Mouse (Mus musculus): ENCODE measurements around the gene Tead2.
"Not testable (repeated sequence)": the region's sequence is repeated elsewhere in the genome, so short reads cannot be mapped to it uniquely, and the experiment has no call there.

Gene Tead2

GRCm38 (mm10) chr7:45228548-45228947 is 13.0 kb downstream of the Tead2 start:
- peak in 1 of 2 experiments; percentile 7 for DNase-seq (ENCODE audit: low spot score in 2 of 2)

GRCm38 (mm10) chr7:45229046-45229445 is 13.5 kb downstream of the Tead2 start:
- no peak for DNase-seq (ENCODE audit: low spot score in 2 of 2)

GRCm38 (mm10) chr7:45229459-45230203 is 14.1 kb downstream of the Tead2 start:
- peak; percentile 12 to 53 for DNase-seq (ENCODE audit: low spot score in 2 of 2)

GRCm38 (mm10) chr7:45231192-45231591 is 15.6 kb downstream of the Tead2 start:
- peak in 1 of 2 experiments; percentile 6 for DNase-seq (ENCODE audit: low spot score in 2 of 2)

GRCm38 (mm10) chr7:45231941-45232340 is 16.4 kb downstream of the Tead2 start:
- DNase-seq (ENCODE audit: low spot score in 2 of 2): peak in 1 of 2 experiments; percentile 6

GRCm38 (mm10) chr7:45232716-45233465 is 17.3 kb downstream of the Tead2 start:
- peak in 1 of 2 experiments; percentile 5 for DNase-seq (ENCODE audit: low spot score in 2 of 2)

GRCm38 (mm10) chr7:45233580-45234332 is 18.2 kb downstream of the Tead2 start:
- no peak for DNase-seq (ENCODE audit: low spot score in 2 of 2)

- peak in 1 of 2 experiments; percentile 7 for DNase-seq (ENCODE audit: low spot score in 2 of 2)
Measured at GRCm38 (mm10) chr7:45234333-45234841, 18.8 kb downstream of the Tead2 start.

- peak in 1 of 2 experiments; percentile 6 for DNase-seq (ENCODE audit: low spot score in 2 of 2)
Measured at GRCm38 (mm10) chr7:45234922-45235571, 19.5 kb downstream of the Tead2 start.

GRCm38 (mm10) chr7:45235656-45236180 is 20.2 kb downstream of the Tead2 start:
- no peak for DNase-seq (ENCODE audit: low spot score in 2 of 2)

GRCm38 (mm10) chr7:45237747-45238699 is 22.5 kb downstream of the Tead2 start:
- peak in 1 of 2 experiments; percentile 7 for DNase-seq (ENCODE audit: low spot score in 2 of 2)

GRCm38 (mm10) chr7:45238723-45239496 is 23.4 kb downstream of the Tead2 start, which contains the start of gene Cd37:
Gene Cd37 (minus strand): TSS chr7:45239115.
- DNase-seq (ENCODE audit: low spot score in 2 of 2): peak; percentile 47 to 60

- DNase-seq (ENCODE audit: low spot score in 2 of 2): peak in 1 of 2 experiments; percentile 5
Measured at GRCm38 (mm10) chr7:45240109-45240508, 24.6 kb downstream of the Tead2 start.

GRCm38 (mm10) chr7:45240633-45241388 is 25.3 kb downstream of the Tead2 start, which contains the start of gene Slc6a16:
Gene Slc6a16 (plus strand): TSS chr7:45241085.
- peak in 1 of 2 experiments; percentile 9 for DNase-seq (ENCODE audit: low spot score in 2 of 2)

- no peak for DNase-seq (ENCODE audit: low spot score in 2 of 2)
Measured at GRCm38 (mm10) chr7:45241389-45241749, 25.8 kb downstream of the Tead2 start.

- DNase-seq (ENCODE audit: low spot score in 2 of 2): peak in 1 of 2 experiments; percentile 3
Measured at GRCm38 (mm10) chr7:45247666-45248065, 32.1 kb downstream of the Tead2 start.

GRCm38 (mm10) chr7:45253806-45254205 is 38.3 kb downstream of the Tead2 start:
- DNase-seq (ENCODE audit: low spot score in 2 of 2): peak in 1 of 2 experiments; percentile 2

- not testable (repeated sequence) for DNase-seq (ENCODE audit: low spot score in 2 of 2)
Measured at GRCm38 (mm10) chr7:45255822-45256221, 40.3 kb downstream of the Tead2 start.
